Mouse (Mus musculus) testis, adult 2 months (tissue): Measurements from ENCODE around the gene Sept10. TPM values are rescaled to one million over a fixed set of nuclear protein-coding genes. Genes with fewer than 3 reads are reported as not detected.
A peak's percentile ranks its signal among the peaks of the same experiment; 100 is the strongest.

ENCODE experiments used
- H3K27ac ChIP-seq: fragments of 200-500 bp; 2 replicates; pipeline ENCODE4 v1.5.1; 2012; ENCODE audit warnings: low read depth, low read length; ENCODE audit not compliant: control insufficient read depth, insufficient read depth
- H3K27me3 ChIP-seq: fragments of 200-500 bp; 2 replicates; pipeline ENCODE4 v1.6.1; 2012; ENCODE audit warnings: mild to moderate bottlenecking, low read length, moderate library complexity; ENCODE audit not compliant: control insufficient read depth, insufficient read depth
- H3K36me3 ChIP-seq: fragments of 200-500 bp; 2 replicates; pipeline ENCODE4 v1.6.1; 2012; ENCODE audit warnings: mild to moderate bottlenecking, low read length; ENCODE audit not compliant: control insufficient read depth, insufficient read depth
- H3K4me1 ChIP-seq: fragments of 200-500 bp; 2 replicates; pipeline ENCODE4 v1.6.1; 2012; ENCODE audit warnings: low read length; ENCODE audit not compliant: control insufficient read depth, insufficient read depth
- H3K4me3 ChIP-seq: fragments of 200-500 bp; 2 replicates; pipeline ENCODE4 v1.5.1; 2012; ENCODE audit warnings: low read depth, mild to moderate bottlenecking, low read length, moderate library complexity, mixed read lengths; ENCODE audit not compliant: control insufficient read depth
- CTCF ChIP-seq: fragments of 200-500 bp; IDR thresholded peaks from 2 replicates; pipeline ENCODE4 v1.5.1; 2012; ENCODE audit warnings: low read depth, mild to moderate bottlenecking, inconsistent platforms, low read length, moderate library complexity; ENCODE audit not compliant: control insufficient read depth, insufficient read depth, insufficient replicate concordance
- POLR2A ChIP-seq: fragments of 200-500 bp; IDR thresholded peaks from 2 replicates; pipeline ENCODE4 v1.6.1; 2012; ENCODE audit warnings: low read depth, mild to moderate bottlenecking, inconsistent platforms, low read length, moderate library complexity; ENCODE audit not compliant: control insufficient read depth
- polyA plus RNA-seq: library from polyadenylated mRNA; depleted of rRNA; stranded (reverse); fragments of >200 nt; gene quantifications from 2 replicates; pipeline ENCODE4 v1.2.3, GENCODE M21; 2012; rRNA removed

Gene Sept10
- 45.5 and 52.0 TPM in 2 replicates for polyA plus RNA-seq

GRCm38 (mm10) chr10:59221473-59222270 is at the start of gene Sept10, which contains the start of gene Sowahc:
Gene Sept10 (minus strand): TSS chr10:59221847.
Gene Sowahc (plus strand): TSS chr10:59221953.
- Histone ChIP-seq H3K4me3 (peak within 1 kb of the TSS; percentile 97), H3K27ac (peak within 1 kb of the TSS; percentile 99), H3K36me3 (no peaks in the 10 kb centered on the region), H3K27me3 (no peaks in the 10 kb centered on the region), H3K4me1 (peaks cover 6% of the 10 kb centered on the region)
- TF ChIP-seq POLR2A (peak; percentile 90), CTCF (no peak)

DNA sequence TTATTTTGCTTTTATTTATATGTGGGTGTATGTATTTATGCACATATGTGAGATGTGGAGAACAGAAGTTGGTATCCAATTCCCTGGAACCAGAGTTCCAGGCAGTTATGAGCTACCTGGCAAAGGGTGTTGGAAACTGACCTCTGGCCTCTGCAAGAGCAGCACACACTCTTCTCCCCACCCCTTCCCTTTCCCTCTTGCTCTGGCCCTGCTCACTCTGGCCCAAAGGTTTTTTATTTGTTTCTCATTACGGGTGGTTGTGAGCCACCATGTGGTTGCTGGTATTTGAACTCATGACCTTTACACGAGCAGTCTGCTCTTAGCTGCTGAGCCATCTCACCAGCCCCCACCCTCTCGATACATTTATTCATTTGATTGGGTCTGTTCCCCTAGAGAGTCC is 47.1 kb upstream of the Sept10 start:
- Histone ChIP-seq H3K36me3 (no peaks in the 10 kb centered on the region), H3K27ac (no peak overlapping the region), H3K27me3 (no peaks in the 10 kb centered on the region), H3K4me3 (no peak overlapping the region), H3K4me1 (no peaks in the 10 kb centered on the region)
- TF ChIP-seq CTCF (no peak), POLR2A (no peak)

DNA sequence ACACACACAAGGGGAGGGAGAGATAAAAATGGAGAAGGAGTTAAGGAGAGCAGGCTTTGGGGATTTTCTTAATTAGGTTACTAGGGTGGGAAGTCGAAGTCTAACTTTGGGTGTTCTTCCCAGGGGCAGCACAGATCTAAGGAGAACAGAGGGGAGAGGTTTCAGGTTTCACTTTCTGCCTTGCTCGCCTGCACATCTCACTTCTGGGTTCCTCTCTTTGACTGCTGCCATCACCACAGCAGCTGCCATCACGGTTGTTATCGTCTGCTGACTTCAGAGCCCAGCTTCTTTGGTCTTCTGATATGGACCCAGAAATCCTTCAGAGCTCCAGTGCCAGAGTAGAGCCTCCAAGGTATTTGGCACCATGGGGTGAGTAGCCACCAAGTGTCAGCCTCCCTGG is 46.5 kb upstream of the Sept10 start:
- H3K27ac ChIP-seq, result no peak overlapping the region
- TF ChIP-seq POLR2A, result no peak
- no peak for TF ChIP-seq CTCF
- H3K27me3 ChIP-seq, result no peaks in the 10 kb centered on the region
- H3K4me3 ChIP-seq, result no peak overlapping the region
- no peaks in the 10 kb centered on the region for H3K36me3 ChIP-seq
- H3K4me1 ChIP-seq, result no peaks in the 10 kb centered on the region

DNA sequence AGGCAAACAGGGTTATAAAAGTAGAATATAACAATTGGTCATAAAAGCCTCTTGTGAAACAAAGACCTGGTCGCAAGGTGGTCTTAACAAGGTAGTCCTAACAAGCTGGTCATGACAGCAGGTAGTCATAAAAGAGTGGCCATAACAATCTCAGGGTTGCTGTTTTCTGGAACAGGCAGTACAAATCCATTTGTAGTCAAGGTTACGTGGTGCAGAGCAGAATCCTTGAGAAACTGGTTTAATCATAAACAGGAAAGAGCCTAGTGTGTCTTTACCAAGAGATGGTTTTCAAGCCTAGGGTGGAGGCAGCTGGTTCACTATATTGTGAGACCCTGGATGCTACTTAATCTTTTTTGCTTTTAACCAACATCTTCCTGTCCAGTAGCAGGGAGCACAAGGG is 45.6 kb upstream of the Sept10 start:
- Histone ChIP-seq H3K36me3 (no peaks in the 10 kb centered on the region), H3K4me3 (no peak overlapping the region), H3K4me1 (no peaks in the 10 kb centered on the region), H3K27ac (no peak overlapping the region), H3K27me3 (no peaks in the 10 kb centered on the region)
- TF ChIP-seq CTCF (no peak), POLR2A (no peak)

GRCm38 (mm10) chr10:59266097-59266496 is 44.5 kb upstream of the Sept10 start:
- TF ChIP-seq POLR2A, result no peak
- no peak for TF ChIP-seq CTCF

DNA sequence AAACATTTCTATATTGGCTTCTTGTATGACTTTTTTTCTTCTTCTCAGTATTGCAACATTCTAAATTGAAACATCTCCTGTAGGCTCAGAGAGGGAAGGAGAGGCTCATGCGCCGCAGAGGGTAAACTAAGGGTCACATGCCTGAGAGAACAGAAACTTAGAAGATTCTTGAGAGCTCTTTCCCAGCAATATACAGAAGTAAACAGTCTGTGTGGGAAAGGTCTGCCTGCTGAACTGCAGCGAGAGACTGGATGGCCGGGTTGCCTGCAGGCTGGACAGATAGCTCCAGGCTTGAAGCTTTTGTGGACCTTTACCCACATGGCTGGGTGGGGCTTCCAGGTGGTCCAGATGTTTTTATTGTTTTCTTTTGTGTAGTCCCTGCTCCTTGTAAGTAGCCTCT is 44.0 kb upstream of the Sept10 start:
- H3K27ac ChIP-seq, result no peak overlapping the region

More at GRCm38 (mm10) chr10:59266097-59266496, 44.5 kb upstream of the Sept10 start:
- H3K27ac ChIP-seq, result no peak overlapping the region
- H3K4me1 ChIP-seq, result no peaks in the 10 kb centered on the region
- H3K27me3 ChIP-seq, result no peaks in the 10 kb centered on the region
- no peak overlapping the region for H3K4me3 ChIP-seq
- H3K36me3 ChIP-seq, result no peaks in the 10 kb centered on the region

DNA sequence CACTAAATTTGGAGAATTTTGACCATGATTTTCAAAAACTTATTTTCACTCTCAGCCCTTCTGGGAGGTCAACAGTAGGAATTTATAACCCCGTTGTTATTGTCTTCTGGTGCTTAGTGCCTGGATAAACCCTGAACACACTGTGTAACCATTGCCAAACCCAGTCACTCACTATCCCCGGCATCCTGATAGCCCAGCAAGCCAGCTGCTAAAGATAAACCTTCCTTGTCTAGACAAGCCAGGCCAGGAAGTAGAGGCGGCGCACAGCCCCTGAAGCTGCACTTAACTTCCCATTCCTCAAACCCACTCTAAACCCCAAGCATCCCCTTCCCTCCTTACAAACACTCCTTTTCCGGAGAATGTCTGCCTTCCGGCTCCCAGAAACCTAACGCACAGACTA is 43.4 kb upstream of the Sept10 start:
- no peaks in the 10 kb centered on the region for H3K36me3 ChIP-seq
- H3K27me3 ChIP-seq, result no peaks in the 10 kb centered on the region
- H3K27ac ChIP-seq, result no peak overlapping the region
- no peaks in the 10 kb centered on the region for H3K4me1 ChIP-seq
- TF ChIP-seq CTCF, result no peak
- no peak for TF ChIP-seq POLR2A
- H3K4me3 ChIP-seq, result no peak overlapping the region

More for the DNA sequence above, 44.0 kb upstream of the Sept10 start:
- no peak for TF ChIP-seq POLR2A
- Histone ChIP-seq H3K27me3 (no peaks in the 10 kb centered on the region), H3K4me1 (no peaks in the 10 kb centered on the region), H3K36me3 (no peaks in the 10 kb centered on the region), H3K4me3 (no peak overlapping the region)
